Mouse (Mus musculus): ENCODE data around the gene Gm14322. TPM values are rescaled to one million over a fixed set of nuclear protein-coding genes. Genes with fewer than 3 reads are reported as not detected.

Gene Gm14322
- 5.9 TPM for polyA plus RNA-seq (2014; fragmentation: Illumina TruSeq; extraction: RNeasy Lipid Tissue Mini Kit (QIAGEN cat#74804); ENCODE audit: insufficient read depth, low read depth, low replicate concordance)

GRCm38 (mm10) chr2:177758941-177759558 lies at the start of gene Gm14322:
Gene Gm14322 (plus strand): TSS chr2:177759288.

Other genes with a start within 250 kb of the Gm14322 start
- gene Gm14406, start 181.1 kb upstream of the Gm14322 start, polyA plus RNA-seq (2014; fragmentation: Illumina TruSeq; extraction: RNeasy Lipid Tissue Mini Kit (QIAGEN cat#74804); ENCODE audit: insufficient read depth, low read depth, low replicate concordance) = not detected
- gene Gm14325, start 81.0 kb downstream of the Gm14322 start, polyA plus RNA-seq (2014; fragmentation: Illumina TruSeq; extraction: RNeasy Lipid Tissue Mini Kit (QIAGEN cat#74804); ENCODE audit: insufficient read depth, low read depth, low replicate concordance) = 16.2 TPM
- 3.3 TPM for gene Gm14327, start 137.8 kb downstream of the Gm14322 start, polyA plus RNA-seq (2014; fragmentation: Illumina TruSeq; extraction: RNeasy Lipid Tissue Mini Kit (QIAGEN cat#74804); ENCODE audit: insufficient read depth, low read depth, low replicate concordance)
- gene Zfp972, start 166.3 kb downstream of the Gm14322 start, polyA plus RNA-seq (2014; fragmentation: Illumina TruSeq; extraction: RNeasy Lipid Tissue Mini Kit (QIAGEN cat#74804); ENCODE audit: insufficient read depth, low read depth, low replicate concordance) = 1.1 TPM
- gene Gm14326, start 198.0 kb downstream of the Gm14322 start, polyA plus RNA-seq (2014; fragmentation: Illumina TruSeq; extraction: RNeasy Lipid Tissue Mini Kit (QIAGEN cat#74804); ENCODE audit: insufficient read depth, low read depth, low replicate concordance) = 8.1 TPM

Data from lung, adult 10 weeks (tissue).